Mouse (Mus musculus): ENCODE measurements around the gene Tph2. TPM values are rescaled to one million over a fixed set of nuclear protein-coding genes. Genes with fewer than 3 reads are reported as not detected.

Tph2 gene
- polyA plus RNA-seq, 1 experiment = not detected

DNA sequence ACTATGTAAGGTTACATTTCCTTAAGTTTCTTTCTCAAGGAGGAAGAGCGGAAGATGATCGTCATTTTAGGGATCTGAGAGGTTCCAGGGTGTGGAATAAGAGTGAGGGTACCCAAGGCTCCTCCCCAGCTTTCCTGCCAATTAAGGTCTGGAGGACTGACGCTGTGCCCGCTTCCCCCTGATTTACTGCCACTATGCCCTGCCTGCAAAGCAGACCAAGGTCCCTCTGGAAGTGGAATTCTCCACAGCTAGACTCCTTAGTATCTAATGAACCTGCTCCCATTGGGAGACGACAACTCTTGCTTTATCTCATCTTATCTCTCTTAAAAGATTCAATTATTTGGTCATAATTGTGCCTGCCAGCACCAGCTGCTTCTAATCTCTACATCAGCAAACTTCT is 59.8 kb downstream of the Tph2 start:
- TF ChIP-seq POLR2A (IDR thresholded peaks at IDR 0.05; ENCODE audit: borderline replicate concordance, control insufficient read depth, low read depth, low read length) (no peak), CTCF (IDR thresholded peaks at IDR 0.05; ENCODE audit: control insufficient read depth, insufficient read depth, low read length) (no peak)
- no peak overlapping the region for H3K4me3 ChIP-seq (replicated peaks; ENCODE audit: control insufficient read depth, low read depth, low read length)
- H3K27ac ChIP-seq (ENCODE audit: control insufficient read depth, insufficient read depth, low read depth, low read length, poor library complexity) = no peak overlapping the region
- no peaks in the 10 kb centered on the region for H3K4me1 ChIP-seq (ENCODE audit: control insufficient read depth, insufficient read depth, low read length)
- WGBS = 76% methylated on average over 5 of the region's 5 CpGs

DNA sequence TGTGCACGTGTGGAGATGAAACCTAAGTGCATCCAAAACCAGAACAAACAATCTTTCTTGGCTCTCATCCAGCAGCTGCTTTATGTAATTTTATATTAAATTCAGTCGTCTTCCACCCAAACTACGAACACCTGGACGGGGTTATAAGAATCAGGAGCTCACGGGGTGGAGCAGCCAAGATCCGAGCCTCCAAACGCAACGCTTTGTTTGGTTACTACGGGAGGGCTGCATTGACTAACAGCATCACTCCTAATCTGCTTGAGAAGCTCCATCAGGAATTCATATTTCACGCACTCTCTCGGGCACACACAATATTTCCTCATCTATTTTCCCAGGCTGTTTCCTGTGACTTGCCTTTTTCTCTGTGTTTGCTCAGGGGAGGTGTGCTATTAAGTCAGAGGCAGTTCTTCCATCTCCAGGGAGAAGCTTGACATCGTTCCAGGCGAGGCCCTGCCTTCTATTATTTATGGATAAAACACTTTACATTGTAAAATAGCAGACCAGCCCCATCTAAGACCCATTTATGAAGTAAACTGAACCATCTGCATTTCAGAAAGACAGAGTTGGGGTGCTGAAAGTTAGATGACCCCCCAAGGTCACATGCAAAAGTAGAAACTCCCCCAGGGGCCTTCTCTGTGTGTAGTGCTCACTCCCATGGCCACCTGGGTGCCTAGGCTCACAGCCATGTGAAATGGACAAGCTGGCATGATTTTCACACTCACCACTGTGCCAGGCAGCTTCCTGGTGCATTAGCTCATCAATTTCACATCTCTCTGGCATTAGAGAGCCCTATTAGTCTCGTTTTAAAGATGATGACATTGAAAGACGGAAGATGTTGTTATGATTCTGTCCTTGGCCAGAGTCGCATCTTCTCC is 76.9 kb downstream of the Tph2 start:
- WGBS = 75% methylated on average over 16 of the region's 16 CpGs
- TF ChIP-seq POLR2A (IDR thresholded peaks at IDR 0.05; ENCODE audit: borderline replicate concordance, control insufficient read depth, low read depth, low read length) = no peak
- TF ChIP-seq CTCF (IDR thresholded peaks at IDR 0.05; ENCODE audit: control insufficient read depth, insufficient read depth, low read length) = no peak
- no peak overlapping the region for H3K27ac ChIP-seq (ENCODE audit: control insufficient read depth, insufficient read depth, low read depth, low read length, poor library complexity)

DNA sequence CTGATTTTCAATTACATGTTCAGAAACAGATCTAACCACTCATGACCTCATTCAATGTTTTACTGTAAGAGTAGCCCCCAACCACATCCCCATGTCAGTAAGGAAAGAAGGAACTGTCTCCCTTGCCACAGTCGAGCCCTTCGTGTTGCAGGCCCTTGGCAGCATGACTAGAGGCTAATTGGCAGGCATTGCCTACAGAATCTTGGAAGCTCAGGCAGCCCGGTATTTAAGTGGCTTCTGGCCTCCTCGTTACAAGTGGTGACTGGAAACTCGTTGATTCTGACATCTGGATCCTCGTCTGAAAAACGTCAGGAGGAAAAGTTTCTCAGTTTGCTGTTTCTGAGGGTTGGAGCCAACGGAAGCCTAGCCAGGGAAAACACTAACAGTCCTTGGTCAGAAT is 80.6 kb downstream of the Tph2 start:
- TF ChIP-seq CTCF (IDR thresholded peaks at IDR 0.05; ENCODE audit: control insufficient read depth, insufficient read depth, low read length) (no peak), POLR2A (IDR thresholded peaks at IDR 0.05; ENCODE audit: borderline replicate concordance, control insufficient read depth, low read depth, low read length) (no peak)
- WGBS = 67% methylated on average over 8 of the region's 8 CpGs
- Histone ChIP-seq H3K4me3 (replicated peaks; ENCODE audit: control insufficient read depth, low read depth, low read length) (no peak overlapping the region), H3K4me1 (ENCODE audit: control insufficient read depth, insufficient read depth, low read length) (no peaks in the 10 kb centered on the region), H3K27ac (ENCODE audit: control insufficient read depth, insufficient read depth, low read depth, low read length, poor library complexity) (no peak overlapping the region)

More for the DNA sequence above, 76.9 kb downstream of the Tph2 start:
- H3K4me3 ChIP-seq (replicated peaks; ENCODE audit: control insufficient read depth, low read depth, low read length) = no peak overlapping the region
- H3K4me1 ChIP-seq (ENCODE audit: control insufficient read depth, insufficient read depth, low read length) = no peaks in the 10 kb centered on the region

DNA sequence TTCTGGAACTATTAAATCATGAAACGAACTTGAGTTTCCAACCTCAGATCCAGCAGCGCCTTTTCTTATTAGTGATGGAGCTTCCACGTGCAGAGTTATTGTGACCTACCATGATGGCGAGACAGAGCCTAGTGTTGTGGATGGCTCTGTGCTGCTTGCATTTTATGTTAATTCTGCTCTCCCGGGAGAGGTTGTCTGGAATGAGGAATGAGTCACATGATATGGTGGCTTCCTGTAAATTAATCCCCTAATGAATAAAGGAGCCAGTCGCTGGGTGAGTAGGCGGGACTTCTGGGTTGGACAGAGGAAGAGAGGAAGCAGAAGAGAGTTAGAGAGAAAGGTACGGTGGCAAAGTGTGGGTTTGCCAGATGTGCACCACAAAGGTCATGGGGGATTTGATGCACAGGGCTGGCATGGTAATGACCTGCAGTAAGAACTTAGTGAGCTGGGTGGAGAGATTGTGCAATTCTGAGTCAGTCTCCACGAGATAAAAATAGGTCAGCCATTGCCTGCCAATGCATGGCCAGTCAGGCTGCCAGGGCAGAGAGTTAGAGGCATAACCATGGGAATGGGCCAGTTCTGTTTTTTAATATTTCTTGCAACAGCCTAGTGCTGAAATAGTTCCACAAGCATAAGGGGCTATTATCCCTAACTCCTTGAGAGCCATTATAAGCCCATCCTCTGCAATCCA is 84.8 kb downstream of the Tph2 start:
- WGBS = 57% methylated on average over 9 of the region's 9 CpGs
- Histone ChIP-seq H3K4me1 (ENCODE audit: control insufficient read depth, insufficient read depth, low read length) (no peaks in the 10 kb centered on the region), H3K4me3 (replicated peaks; ENCODE audit: control insufficient read depth, low read depth, low read length) (no peak overlapping the region), H3K27ac (ENCODE audit: control insufficient read depth, insufficient read depth, low read depth, low read length, poor library complexity) (no peak overlapping the region)
- no peak for TF ChIP-seq POLR2A (IDR thresholded peaks at IDR 0.05; ENCODE audit: borderline replicate concordance, control insufficient read depth, low read depth, low read length)
- TF ChIP-seq CTCF (IDR thresholded peaks at IDR 0.05; ENCODE audit: control insufficient read depth, insufficient read depth, low read length) = no peak

DNA sequence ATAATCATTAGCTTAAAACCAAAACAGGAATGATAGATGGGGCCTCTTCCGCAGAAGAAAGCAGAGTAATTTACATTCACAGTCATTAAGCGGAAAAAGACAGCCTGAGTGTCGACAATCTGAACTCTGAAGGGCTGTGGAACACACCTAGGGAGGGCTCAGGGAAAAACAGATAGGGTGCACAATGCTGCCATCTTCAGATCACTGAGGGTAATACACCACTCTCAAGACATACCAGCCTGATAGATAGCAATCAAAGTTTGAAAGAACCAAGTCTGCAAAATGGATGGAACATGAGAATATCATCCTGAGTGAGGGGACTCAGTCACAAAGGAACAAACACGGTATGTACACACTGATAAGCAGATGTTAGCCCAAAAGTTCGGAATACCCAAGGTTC is 87.7 kb downstream of the Tph2 start:
- Histone ChIP-seq H3K27ac (ENCODE audit: control insufficient read depth, insufficient read depth, low read depth, low read length, poor library complexity) (no peak overlapping the region), H3K4me3 (replicated peaks; ENCODE audit: control insufficient read depth, low read depth, low read length) (no peak overlapping the region), H3K4me1 (ENCODE audit: control insufficient read depth, insufficient read depth, low read length) (no peaks in the 10 kb centered on the region)
- TF ChIP-seq POLR2A (IDR thresholded peaks at IDR 0.05; ENCODE audit: borderline replicate concordance, control insufficient read depth, low read depth, low read length) (no peak), CTCF (IDR thresholded peaks at IDR 0.05; ENCODE audit: control insufficient read depth, insufficient read depth, low read length) (no peak)
- WGBS = 17% methylated on average over 5 of the region's 5 CpGs

DNA sequence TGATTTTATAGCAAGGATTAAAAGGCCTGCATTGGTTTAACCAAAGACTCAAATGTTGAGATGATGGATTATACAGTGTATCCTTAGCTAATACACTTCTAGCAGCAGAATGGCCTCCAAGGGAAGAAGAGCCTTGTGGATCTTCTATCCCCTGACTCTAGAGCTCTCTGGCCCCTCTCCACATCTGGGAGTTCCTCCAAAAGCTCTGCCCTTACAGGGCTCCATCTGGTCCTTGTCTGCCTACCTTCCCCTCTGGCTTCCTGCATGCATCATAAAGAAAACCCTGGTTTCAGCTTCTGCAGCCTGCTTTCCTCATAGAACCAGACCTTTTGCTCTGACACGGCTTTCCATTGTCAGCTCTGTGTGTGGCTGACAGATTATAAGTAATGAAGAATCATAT is 88.6 kb downstream of the Tph2 start:
- Histone ChIP-seq H3K27ac (ENCODE audit: control insufficient read depth, insufficient read depth, low read depth, low read length, poor library complexity) (no peak overlapping the region), H3K4me1 (ENCODE audit: control insufficient read depth, insufficient read depth, low read length) (no peaks in the 10 kb centered on the region), H3K4me3 (replicated peaks; ENCODE audit: control insufficient read depth, low read depth, low read length) (no peak overlapping the region)
- TF ChIP-seq CTCF (IDR thresholded peaks at IDR 0.05; ENCODE audit: control insufficient read depth, insufficient read depth, low read length) = no peak
- TF ChIP-seq POLR2A (IDR thresholded peaks at IDR 0.05; ENCODE audit: borderline replicate concordance, control insufficient read depth, low read depth, low read length) = no peak
- WGBS = 64% methylated on average over 1 of the region's 1 CpGs

DNA sequence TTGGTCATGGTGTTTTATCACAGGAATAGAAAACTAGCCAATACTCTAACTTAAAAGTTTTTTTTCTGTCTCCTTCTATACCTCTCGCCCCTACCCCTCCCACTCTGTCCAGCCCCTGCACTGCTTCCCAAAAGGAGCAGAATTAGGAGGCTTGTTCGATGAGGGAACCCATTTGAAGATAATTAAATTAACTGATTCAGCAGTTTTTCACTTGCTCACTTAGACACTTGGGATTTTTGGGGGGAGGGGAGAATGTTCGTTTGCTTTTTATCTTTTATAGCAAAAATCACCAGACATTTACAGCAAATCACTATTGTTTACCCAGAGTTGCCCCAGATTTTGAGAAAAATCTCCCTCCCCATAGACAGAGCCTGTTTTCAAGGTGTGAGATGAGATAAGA is 106.6 kb downstream of the Tph2 start:
- H3K4me1 ChIP-seq (ENCODE audit: control insufficient read depth, insufficient read depth, low read length) = no peaks in the 10 kb centered on the region
- H3K4me3 ChIP-seq (replicated peaks; ENCODE audit: control insufficient read depth, low read depth, low read length) = no peak overlapping the region
- no peak for TF ChIP-seq POLR2A (IDR thresholded peaks at IDR 0.05; ENCODE audit: borderline replicate concordance, control insufficient read depth, low read depth, low read length)
- no peak for TF ChIP-seq CTCF (IDR thresholded peaks at IDR 0.05; ENCODE audit: control insufficient read depth, insufficient read depth, low read length)
- no peak overlapping the region for H3K27ac ChIP-seq (ENCODE audit: control insufficient read depth, insufficient read depth, low read depth, low read length, poor library complexity)
- 63% methylated on average over 3 of the region's 3 CpGs for WGBS

DNA sequence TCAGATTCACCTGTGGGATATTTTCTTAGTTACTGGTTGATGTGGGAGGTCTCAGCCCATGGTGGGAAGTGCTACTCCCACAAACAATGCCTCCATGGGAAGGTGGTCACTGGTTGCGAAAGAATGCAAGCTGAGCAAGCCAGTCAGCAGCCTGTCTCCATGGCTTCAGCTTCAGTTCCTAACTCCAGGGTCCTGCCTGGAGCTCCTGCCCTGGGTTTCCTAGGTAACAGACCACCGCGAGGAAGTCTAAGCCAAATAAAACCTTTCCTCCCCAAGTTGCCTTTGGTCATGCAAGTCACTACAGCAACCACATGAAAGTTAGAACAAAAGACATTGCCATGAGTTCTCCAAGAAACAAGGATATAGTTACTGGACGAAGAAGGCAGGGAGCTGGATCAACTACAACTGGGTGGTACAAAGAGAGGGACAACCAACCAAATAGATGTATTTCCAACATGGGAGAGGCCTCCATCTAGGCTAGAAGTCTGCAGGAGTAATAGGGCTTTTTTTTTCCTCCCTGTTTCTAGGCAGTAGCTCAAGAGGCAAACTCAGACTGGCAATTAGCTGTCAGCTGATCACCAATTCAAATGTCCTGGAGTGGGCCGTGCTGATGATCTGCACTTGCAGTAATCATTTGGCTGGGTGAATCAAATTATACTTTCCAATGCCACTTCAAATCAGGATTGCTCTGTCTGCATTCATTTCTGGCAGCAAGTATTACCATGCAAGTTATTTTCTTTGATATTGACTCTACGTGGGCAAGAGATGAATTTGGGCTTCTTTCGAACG is 115.5 kb downstream of the Tph2 start:
- TF ChIP-seq CTCF (IDR thresholded peaks at IDR 0.05; ENCODE audit: control insufficient read depth, insufficient read depth, low read length) = no peak
- TF ChIP-seq POLR2A (IDR thresholded peaks at IDR 0.05; ENCODE audit: borderline replicate concordance, control insufficient read depth, low read depth, low read length) = no peak
- WGBS = 73% methylated on average over 8 of the region's 8 CpGs
- Histone ChIP-seq H3K27ac (ENCODE audit: control insufficient read depth, insufficient read depth, low read depth, low read length, poor library complexity) (no peak overlapping the region), H3K4me1 (ENCODE audit: control insufficient read depth, insufficient read depth, low read length) (no peaks in the 10 kb centered on the region), H3K4me3 (replicated peaks; ENCODE audit: control insufficient read depth, low read depth, low read length) (no peak overlapping the region)
